Mouse (Mus musculus) lung, embryonic 14.5 days (tissue): ENCODE data around the gene Gmppb. TPM values are rescaled to one million over a fixed set of nuclear protein-coding genes. Genes with fewer than 3 reads are reported as not detected.

ENCODE experiments used
- ATAC-seq: fragments of 200-750 bp; cut with Nextera tagmentation; 2 replicates; pipeline ENCODE4 v1.8.0; 2017; ENCODE audit warnings: mild to moderate bottlenecking, moderate TSS enrichment, moderate library complexity; ENCODE audit not compliant: insufficient read depth
- DNase-seq: peaks from one replicate; pipeline ENCODE4 v3.0.0-alpha.2; 2015
- H3K27ac ChIP-seq: fragments of 300-500 bp; sonication (generic); 2 replicates; pipeline ENCODE4 v1.5.1; 2014; ENCODE audit warnings: low read depth, mild to moderate bottlenecking, moderate library complexity
- H3K27me3 ChIP-seq: fragments of 300-500 bp; sonication (generic); 2 replicates; pipeline ENCODE4 v1.6.1; 2014; ENCODE audit warnings: low read length, control low read depth; ENCODE audit not compliant: insufficient read depth
- H3K36me3 ChIP-seq: fragments of 300-500 bp; sonication (generic); 2 replicates; pipeline ENCODE4 v1.6.1; 2014; ENCODE audit warnings: control low read depth; ENCODE audit not compliant: insufficient read depth
- H3K4me1 ChIP-seq: fragments of 300-500 bp; sonication (generic); 2 replicates; pipeline ENCODE4 v1.6.1; 2014; ENCODE audit warnings: antibody characterized with exemption, control low read depth; ENCODE audit not compliant: insufficient read depth
- H3K4me2 ChIP-seq: fragments of 300-500 bp; sonication (generic); 2 replicates; pipeline ENCODE4 v1.6.1; 2014; ENCODE audit warnings: mild to moderate bottlenecking
- H3K4me3 ChIP-seq: fragments of 300-500 bp; sonication (generic); 2 replicates; pipeline ENCODE4 v1.5.1; 2014; ENCODE audit warnings: low read depth, low read length
- H3K9ac ChIP-seq: fragments of 300-500 bp; sonication (generic); 2 replicates; pipeline ENCODE4 v1.6.1; 2014
- H3K9me3 ChIP-seq: fragments of 300-500 bp; sonication (generic); 2 replicates; pipeline ENCODE4 v1.6.1; 2016; ENCODE audit warnings: low read depth, low read length, control low read depth
- CTCF ChIP-seq: IDR thresholded peaks from 2 replicates; pipeline ENCODE4 v1.5.1; 2016; ENCODE audit warnings: antibody characterized with exemption, low read depth
- WGBS: fragments of 180-500 bp; shearing (Covaris S2); extraction: QIAGEN DNeasy Blood & Tissue Kit; methylation state at CpG from one replicate; pipeline ENCODE4 v1.1.7; 2014; 5-methylcytosine and 5-hydroxymethylcytosine counted together
- polyA plus RNA-seq: library from polyadenylated mRNA; unstranded; fragments of >200 nt; fragmentation: Nextera tagmentation; extraction: Ambion mirVana; gene quantifications from 2 replicates; pipeline ENCODE4 v1.2.1, GENCODE M21; 2014

Gene Gmppb
- polyA plus RNA-seq, 1 experiment from 2014 or later, result 22.2 TPM

GRCm38 (mm10) chr9:108082549-108082948 lies 33.5 kb downstream of the Gmppb start:
- Histone ChIP-seq H3K4me2 (peak overlapping the region; percentile 45), H3K4me3 (peak overlapping the region; percentile 14), H3K27ac (no peak overlapping the region), H3K36me3 (peaks cover 37% of the 10 kb centered on the region), H3K9ac (peak overlapping the region; percentile 23; the same call in 1 of the 2 replicates), H3K27me3 (peaks cover 26% of the 10 kb centered on the region), H3K9me3 (no peaks in the 10 kb centered on the region), H3K4me1 (no peaks in the 10 kb centered on the region)
- 6% methylated on average over 19 of the region's 19 CpGs for WGBS
- TF ChIP-seq CTCF, result no peak
- no peak for DNase-seq
- ATAC-seq, result no peak

- no peak within 1 kb of the TSS for H3K27ac ChIP-seq
- no peaks in the 10 kb centered on the region for H3K9me3 ChIP-seq
- no peak for DNase-seq
- peaks cover 26% of the 10 kb centered on the region for H3K27me3 ChIP-seq
- H3K4me1 ChIP-seq, result no peaks in the 10 kb centered on the region
- H3K4me3 ChIP-seq, result peak within 1 kb of the TSS; percentile 14
- H3K36me3 ChIP-seq, result peaks cover 42% of the 10 kb centered on the region
- ATAC-seq, result no peak
- WGBS, result 25% methylated on average over 12 of the region's 12 CpGs
- TF ChIP-seq CTCF, result no peak
- H3K9ac ChIP-seq, result peak within 1 kb of the TSS; percentile 23; the same call in 1 of the 2 replicates
- H3K4me2 ChIP-seq, result peak within 1 kb of the TSS; percentile 45
Measured at GRCm38 (mm10) chr9:108082988-108083431, 34.0 kb downstream of the Gmppb start, which contains the start of gene Rnf123. TSS of gene Rnf123 (minus strand) at chr9:108083346.

GRCm38 (mm10) chr9:108083561-108083960 lies 34.5 kb downstream of the Gmppb start:
- Histone ChIP-seq H3K4me3 (no peak overlapping the region), H3K36me3 (peaks cover 47% of the 10 kb centered on the region), H3K4me2 (no peak overlapping the region), H3K4me1 (no peaks in the 10 kb centered on the region), H3K27ac (no peak overlapping the region), H3K9ac (no peak overlapping the region), H3K27me3 (peaks cover 26% of the 10 kb centered on the region), H3K9me3 (no peaks in the 10 kb centered on the region)
- TF ChIP-seq CTCF, result no peak
- ATAC-seq (no peak), DNase-seq (no peak)
- WGBS, result 59% methylated on average over 6 of the region's 6 CpGs

- H3K4me3 ChIP-seq, result no peak overlapping the region
- no peak overlapping the region for H3K27ac ChIP-seq
- no peak for ATAC-seq
- H3K9me3 ChIP-seq, result no peaks in the 10 kb centered on the region
- no peak for TF ChIP-seq CTCF
- peaks cover 64% of the 10 kb centered on the region for H3K36me3 ChIP-seq
- no peak overlapping the region for H3K9ac ChIP-seq
- H3K4me2 ChIP-seq, result no peak overlapping the region
- 93% methylated on average over 4 of the region's 4 CpGs for WGBS
- peaks cover 26% of the 10 kb centered on the region for H3K27me3 ChIP-seq
- H3K4me1 ChIP-seq, result no peaks in the 10 kb centered on the region
- no peak for DNase-seq
Measured at GRCm38 (mm10) chr9:108085261-108085660, 36.2 kb downstream of the Gmppb start.

- no peak overlapping the region for H3K4me2 ChIP-seq
- no peak overlapping the region for H3K9ac ChIP-seq
- no peak overlapping the region for H3K4me3 ChIP-seq
- DNase-seq (no peak), ATAC-seq (no peak)
- no peaks in the 10 kb centered on the region for H3K9me3 ChIP-seq
- WGBS, result 91% methylated on average over 7 of the region's 7 CpGs
- peaks cover 5% of the 10 kb centered on the region for H3K4me1 ChIP-seq
- no peak for TF ChIP-seq CTCF
- H3K36me3 ChIP-seq, result peaks cover 68% of the 10 kb centered on the region
- H3K27me3 ChIP-seq, result no peaks in the 10 kb centered on the region
- H3K27ac ChIP-seq, result no peak overlapping the region
Measured at GRCm38 (mm10) chr9:108090611-108091120, 41.6 kb downstream of the Gmppb start.

- no peak overlapping the region; the same call in 1 of the 2 replicates for H3K27ac ChIP-seq
- DNase-seq, result peak; percentile 21
- TF ChIP-seq CTCF, result no peak
- H3K4me1 ChIP-seq, result peaks cover 5% of the 10 kb centered on the region
- peak overlapping the region; percentile 99 for H3K4me2 ChIP-seq
- ATAC-seq, result no peak
- H3K4me3 ChIP-seq, result peak overlapping the region; percentile 76
- WGBS, result 65% methylated on average over 10 of the region's 10 CpGs
- peak overlapping the region; percentile 77 for H3K9ac ChIP-seq
- no peaks in the 10 kb centered on the region for H3K27me3 ChIP-seq
- no peaks in the 10 kb centered on the region for H3K9me3 ChIP-seq
- peaks cover 39% of the 10 kb centered on the region for H3K36me3 ChIP-seq
Measured at GRCm38 (mm10) chr9:108093586-108093985, 44.5 kb downstream of the Gmppb start.

GRCm38 (mm10) chr9:108094184-108094941 lies 45.3 kb downstream of the Gmppb start, which contains the start of gene Apeh:
TSS of gene Apeh (minus strand) at chr9:108094606.
- ATAC-seq (peak; percentile 97), DNase-seq (peak; percentile 98)
- H3K27me3 ChIP-seq, result no peaks in the 10 kb centered on the region
- H3K4me2 ChIP-seq, result peak within 1 kb of the TSS; percentile 99
- under 1% methylated on average over 52 of the region's 52 CpGs for WGBS
- H3K36me3 ChIP-seq, result peaks cover 31% of the 10 kb centered on the region
- H3K9ac ChIP-seq, result peak within 1 kb of the TSS; percentile 77
- peaks cover 5% of the 10 kb centered on the region for H3K4me1 ChIP-seq
- peak; percentile 25 for TF ChIP-seq CTCF
- H3K27ac ChIP-seq, result peak within 1 kb of the TSS; percentile 82
- H3K4me3 ChIP-seq, result peak within 1 kb of the TSS; percentile 76
- no peaks in the 10 kb centered on the region for H3K9me3 ChIP-seq
